13 mouse cellular contexts compared by ENCODE assay signal in the genomic region with DNA sequence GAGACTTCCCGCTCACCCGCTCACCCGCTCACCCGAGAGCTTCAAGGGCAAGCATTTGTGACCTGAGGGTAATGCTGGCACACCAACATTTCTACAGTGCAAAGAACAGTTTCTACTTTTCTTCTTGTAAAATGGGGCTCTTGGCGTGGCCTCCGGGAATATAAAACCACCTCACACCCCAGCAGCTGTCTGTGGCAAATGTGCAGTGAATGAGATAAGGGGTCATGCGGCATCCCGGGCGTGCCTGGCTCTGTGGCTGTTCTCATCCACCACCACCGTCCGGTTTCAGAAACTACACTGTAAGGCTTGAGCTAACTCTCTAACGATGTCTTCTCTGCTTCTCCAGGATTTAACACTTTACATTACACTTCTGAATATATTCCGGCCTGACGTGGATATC. TPM values are rescaled to one million over a fixed set of nuclear protein-coding genes. Genes with fewer than 3 reads are reported as not detected.
DNase-seq lines count a peak whose midpoint lies in the region; ATAC-seq and TF ChIP-seq lines count a peak whose summit lies in the region.
"Had no signal": no experiment of that assay in that cellular context is flagged by ENCODE, and none has a peak within 500 bp of the region (broad histone marks: within the 10 kb centered on the region; RNA-seq: fewer than 3 reads in every experiment).

No protein-coding gene starts in this region.

- no peaks in the 10 kb centered on the region for H3K36me3 ChIP-seq in heart, embryonic 16.5 days (ENCODE audit: control insufficient read depth, insufficient read depth)
- peaks cover 0 to 14% of the 10 kb centered on the region in 2 experiments; a peak in 2 of 4 replicates for H3K36me3 ChIP-seq in MEL (ENCODE audit: control insufficient read depth in 1 of 2, insufficient read depth in 2 of 2, low read length in 2 of 2)
- H3K36me3 ChIP-seq in megakaryocyte, embryonic 14.5 days (replicated peaks; ENCODE audit: low read length) = peaks cover 50% of the 10 kb centered on the region

- DNase-seq in heart, adult 18-20 months = no peak
- DNase-seq in MEL (ENCODE audit: low read depth, low spot score) = peak; percentile 61
- no peak for DNase-seq in right cerebral cortex, postnatal 36 days (ENCODE audit: low spot score in 2 of 2)
- no peak for DNase-seq in neural tube, embryonic 10.5 days (ENCODE audit: extremely low spot score, low spot score)
- DNase-seq: adrenal gland, adult 2 months; cerebellum, adult 8-10 months; gastrocnemius, postnatal 14 days; kidney, adult 9 months; layer of hippocampus, postnatal 36 days had no signal

- H3K4me1 ChIP-seq in heart, embryonic 16.5 days (ENCODE audit: control insufficient read depth, insufficient read depth, low read length) = peaks cover 7% of the 10 kb centered on the region
- peaks cover 4 to 20% of the 10 kb centered on the region in 2 experiments for H3K4me1 ChIP-seq in MEL (ENCODE audit: control insufficient read depth in 1 of 2, insufficient read depth in 2 of 2, low read length in 2 of 2)
- peaks cover 86% of the 10 kb centered on the region for H3K4me1 ChIP-seq in megakaryocyte, embryonic 14.5 days

- TF ChIP-seq EP300 in MEL (IDR thresholded peaks at IDR 0.05; ENCODE audit: low read depth in 1 of 2, low read length in 2 of 2) = peak; percentile 44 to 68; a peak in 3 of 4 replicates

- no peak overlapping the region for H3K9ac ChIP-seq in heart, embryonic 16.5 days (ENCODE audit: low read length)
- H3K9ac ChIP-seq in MEL (ENCODE audit: control insufficient read depth, low read depth, low read length, poor library complexity, severe bottlenecking) = peak overlapping the region; percentile 23

- TF ChIP-seq RAD21 in MEL (IDR thresholded peaks at IDR 0.05; ENCODE audit: low read depth, low read length) = no peak

- TF ChIP-seq POLR2A in MEL (IDR thresholded peaks at IDR 0.05; ENCODE audit: control insufficient read depth in 1 of 2, insufficient read depth in 1 of 2, low read depth in 1 of 2, low read length in 2 of 2, poor library complexity in 1 of 2) = no peak

- 39% methylated on average over 14 of the region's 14 CpGs for WGBS in heart, embryonic 16.5 days

- H3K9me3 ChIP-seq in heart, embryonic 16.5 days (replicated peaks; ENCODE audit: control insufficient read depth, low read length) = no peaks in the 10 kb centered on the region
- no peaks in the 10 kb centered on the region for H3K9me3 ChIP-seq in MEL (replicated peaks; ENCODE audit: insufficient read depth, low read length)
- no peaks in the 10 kb centered on the region for H3K9me3 ChIP-seq in megakaryocyte, embryonic 14.5 days

- H3K27me3 ChIP-seq in heart, embryonic 16.5 days (ENCODE audit: control insufficient read depth, insufficient read depth, low read length) = no peaks in the 10 kb centered on the region
- 0 out of 4 replicates have a peak, but pooled peaks cover 0 to 3% of the 10 kb centered on the region in 2 experiments for H3K27me3 ChIP-seq in MEL (ENCODE audit: control insufficient read depth in 1 of 2, insufficient read depth in 2 of 2, low read length in 2 of 2)
- no peaks in the 10 kb centered on the region for H3K27me3 ChIP-seq in megakaryocyte, embryonic 14.5 days (replicated peaks)

- no peaks in the 10 kb centered on the region for H3K79me2 ChIP-seq in MEL (ENCODE audit: control insufficient read depth, insufficient read depth, low read length, poor library complexity)

- ATAC-seq in heart, embryonic 16.5 days (replicated peaks; ENCODE audit: extremely low read depth, insufficient read depth, low FRiP score) = no peak
- ATAC-seq in erythroblast, adult 5-6 weeks (replicated peaks; ENCODE audit: low FRiP score, poor library complexity, severe bottlenecking) = peak; percentile 94
- no peak for ATAC-seq in activated CD4-positive, CD25-positive, alpha-beta regulatory T cell, adult 4 months

- H3K4me2 ChIP-seq in heart, embryonic 16.5 days (ENCODE audit: low read depth, low read length) = peak overlapping the region; percentile 50

- no peak for TF ChIP-seq CTCF in MEL (IDR thresholded peaks at IDR 0.05 in 2 of 3, conservative IDR thresholded peaks at IDR 0.05 in 1 of 3; ENCODE audit: control insufficient read depth in 1 of 3, insufficient read depth in 1 of 3, low read depth in 2 of 3, low read length in 3 of 3, poor library complexity in 1 of 3, severe bottlenecking in 1 of 3)

- H3K27ac ChIP-seq in heart, embryonic 16.5 days (ENCODE audit: low read length) = no peak overlapping the region
- no peak overlapping the region; the same call in 1 of the 2 replicates for H3K27ac ChIP-seq in MEL (ENCODE audit: control insufficient read depth, low read depth, low read length)

- H3K4me3 ChIP-seq in heart, embryonic 16.5 days (ENCODE audit: low read length) = no peak overlapping the region
- peak overlapping the region in 1 of 2 experiments; percentile 17; a peak in 1 of 4 replicates for H3K4me3 ChIP-seq in MEL (ENCODE audit: control insufficient read depth in 1 of 2, insufficient read depth in 1 of 2, low read depth in 2 of 2, low read length in 2 of 2)
- peak overlapping the region; percentile 88 for H3K4me3 ChIP-seq in megakaryocyte, embryonic 14.5 days (replicated peaks)

TF ChIP-seq in MEL, 35 proteins besides CTCF, POLR2A, EP300 and RAD21:
- no peak for TF ChIP-seq ELF1 (IDR thresholded peaks at IDR 0.05; ENCODE audit: low read depth, low read length)
- no peak for TF ChIP-seq MXI1 (IDR thresholded peaks at IDR 0.05; ENCODE audit: low read depth, low read length)
- no peak for TF ChIP-seq ZKSCAN1 (IDR thresholded peaks at IDR 0.05; ENCODE audit: low read depth, low read length)
- TF ChIP-seq UBTF (IDR thresholded peaks at IDR 0.05; ENCODE audit: borderline replicate concordance, insufficient read depth, low read depth, low read length) = no peak
- TF ChIP-seq POLR2AphosphoS5 (IDR thresholded peaks at IDR 0.05; ENCODE audit: borderline replicate concordance, low read depth, low read length) = no peak
- peak; percentile 51; the same call in 1 of the 2 replicates for TF ChIP-seq ETS1 (IDR thresholded peaks at IDR 0.05; ENCODE audit: low read depth, low read length)
- no peak for TF ChIP-seq KAT2A (conservative IDR thresholded peaks at IDR 0.05; ENCODE audit: low read depth, low read length)
- peak; percentile 51; the same call in 1 of the 2 replicates for TF ChIP-seq BHLHE40 (IDR thresholded peaks at IDR 0.05; ENCODE audit: borderline replicate concordance, low read depth, low read length)
- TF ChIP-seq TAL1 (IDR thresholded peaks at IDR 0.05; ENCODE audit: low read length) = peak; percentile 91
- no peak for TF ChIP-seq MYC (IDR thresholded peaks at IDR 0.05; ENCODE audit: low read depth, low read length)
- TF ChIP-seq GABPA (IDR thresholded peaks at IDR 0.05; ENCODE audit: low read depth, low read length) = no peak
- TF ChIP-seq TCF12 (IDR thresholded peaks at IDR 0.05; ENCODE audit: low read depth, low read length) = peak; percentile 60; the same call in 1 of the 2 replicates
- TF ChIP-seq GATA1 (IDR thresholded peaks at IDR 0.05; ENCODE audit: low read depth, low read length) = peak; percentile 45; the same call in 1 of the 2 replicates
- TF ChIP-seq MAX (IDR thresholded peaks at IDR 0.05; ENCODE audit: low read length) = no peak
- TF ChIP-seq MAFK (IDR thresholded peaks at IDR 0.05; ENCODE audit: borderline replicate concordance, low read depth, low read length) = no peak

RNA-seq across cellular contexts. Expression of a gene that starts 17.7 kb away (rescaled TPM):
- polyA plus RNA-seq in heart, embryonic 16.5 days (2015; fragmentation: Nextera tagmentation; extraction: Ambion mirVana) = 6.3 and 6.6 TPM in 2 replicates
- total RNA-seq in heart, adult 18-20 months (2021) = 1 to 10 TPM; 3.0 to 3.3 TPM
- 7.1 and 8.5 TPM in 2 replicates for total RNA-seq in MEL (2012; rRNA removed)
- 10 to 100 TPM in 1 of 2 experiments, not detected in 1; 10.7 TPM for polyA plus RNA-seq in MEL (2012; ENCODE audit: insufficient read depth in 1 of 2, insufficient read length in 2 of 2, low read depth in 1 of 2, low replicate concordance in 2 of 2, missing spikeins in 1 of 2)
- total RNA-seq in erythroblast, adult 5-6 weeks (2015; ENCODE audit: low replicate concordance) = 0.84 and 1.7 TPM in 2 replicates
- 1.2 and 2.4 TPM in 2 replicates for total RNA-seq in erythroblast, adult 5-6 weeks (2017; ENCODE audit: low replicate concordance)
- polyA plus RNA-seq in megakaryocyte, embryonic 14.5 days (2012; ENCODE audit: insufficient read depth, low replicate concordance) = 2.7 and 3.6 TPM in 2 replicates
- polyA plus RNA-seq in activated CD4-positive, CD25-positive, alpha-beta regulatory T cell, adult 4 months (2017; shearing (Covaris generic)) = 1 to 10 TPM; 3.1 to 3.2 TPM
